Mouse (Mus musculus): Measurements from ENCODE around the gene Inhbe.

DNA sequence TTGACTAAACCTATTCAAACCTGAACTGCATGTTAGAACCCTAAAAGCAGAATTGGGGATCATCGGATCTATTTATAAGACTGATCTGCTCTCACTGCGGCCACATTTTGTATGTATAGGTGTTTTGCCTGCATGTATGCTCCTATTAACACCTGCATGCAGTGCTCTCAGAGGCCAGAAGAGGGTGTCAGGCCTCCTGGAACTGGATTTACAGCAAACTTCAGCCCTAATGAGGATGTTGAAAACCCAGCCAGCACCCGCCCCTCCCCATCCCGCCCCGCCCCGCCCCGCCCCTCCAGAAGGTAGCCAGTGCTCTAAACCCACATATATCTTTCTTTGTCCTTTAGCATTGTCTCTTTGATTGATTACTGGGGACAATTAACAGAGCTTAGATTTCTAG lies 29.7 kb downstream of the Inhbe start:
- TF ChIP-seq CTCF (conservative IDR thresholded peaks at IDR 0.05; ENCODE audit: low read length): peak; percentile 66
- no peak for TF ChIP-seq POU5F1 (IDR thresholded peaks at IDR 0.05; ENCODE audit: borderline replicate concordance, low read length)

Data from E14TG2a.4 (cell line).